Mouse (Mus musculus) activated CD4-positive, CD25-positive, alpha-beta regulatory T cell, adult 4 months (primary cell): ENCODE results near the gene Vmn2r93. TPM values are rescaled to one million over a fixed set of nuclear protein-coding genes. Genes with fewer than 3 reads are reported as not detected.

Experiments
- ATAC-seq: one replicate; pipeline ENCODE4 v1.8.0; 2017
- polyA plus RNA-seq, 2 experiments: library from polyadenylated mRNA; unstranded; fragments of 100-300 nt; shearing (Covaris generic); gene quantifications; one replicate each; pipeline ENCODE4 v1.2.1; 2017

Gene Vmn2r93
- polyA plus RNA-seq = under 1 TPM in 1 of 2 experiments, not detected in 1; 0.05 TPM

GRCm38 (mm10) chr17:18297799-18298198 is at the start of gene Vmn2r93:
Gene Vmn2r93, plus strand, starts transcription at chr17:18298099.
- no peak for ATAC-seq

GRCm38 (mm10) chr17:18277656-18278055 is 20.2 kb upstream of the Vmn2r93 start, which contains the start of gene Vmn2r94:
Gene Vmn2r94, minus strand, starts transcription at chr17:18277756.
- no peak for ATAC-seq

GRCm38 (mm10) chr17:18323031-18323430 is 25.1 kb downstream of the Vmn2r93 start:
- no peak for ATAC-seq

GRCm38 (mm10) chr17:18360007-18360406 is 62.1 kb downstream of the Vmn2r93 start:
- no peak for ATAC-seq

GRCm38 (mm10) chr17:18360602-18361001 is 62.7 kb downstream of the Vmn2r93 start:
- ATAC-seq = no peak

Other genes starting within 250 kb of the Vmn2r93 start
- under 1 TPM in 1 of 2 experiments, not detected in 1; 0.12 TPM for gene Vmn2r124, start 248.7 kb upstream of the Vmn2r93 start, polyA plus RNA-seq
- not detected for gene Vmn2r91, start 213.1 kb upstream of the Vmn2r93 start, polyA plus RNA-seq
- gene Vmn2r92, start 146.2 kb upstream of the Vmn2r93 start, polyA plus RNA-seq = under 1 TPM in 1 of 2 experiments, not detected in 1; 0.05 TPM
- not detected for gene Vmn2r94, start 20.3 kb upstream of the Vmn2r93 start, polyA plus RNA-seq
- under 1 TPM in 1 of 2 experiments, not detected in 1; 0.04 TPM for gene Vmn2r95, start 126.0 kb downstream of the Vmn2r93 start, polyA plus RNA-seq